Mouse (Mus musculus) heart, adult 2 months (tissue): ENCODE measurements around the gene Slc12a7.

ENCODE experiments used
- CTCF ChIP-seq: fragments of 200-600 bp; IDR thresholded peaks from 2 replicates; pipeline ENCODE4 v1.8.1; 2022; ENCODE audit warnings: antibody characterized with exemption, mild to moderate bottlenecking, moderate library complexity
- EP300 ChIP-seq: fragments of 200-500 bp; IDR thresholded peaks from 2 replicates; pipeline ENCODE4 v1.6.1; 2011; ENCODE audit warnings: low read depth, low read length, control low read depth; ENCODE audit not compliant: insufficient read depth
- POLR2A ChIP-seq: fragments of 200-500 bp; IDR thresholded peaks from 2 replicates; pipeline ENCODE4 v1.6.1; 2011; ENCODE audit warnings: mild to moderate bottlenecking, low read depth, low read length, control low read depth; ENCODE audit not compliant: insufficient read depth

- TF ChIP-seq POLR2A: no peak
- no peak for TF ChIP-seq CTCF
- TF ChIP-seq EP300: 0 out of 2 replicates have a peak, but pooled peaks have one; percentile 16
These were observed 40.8 kb downstream of the Slc12a7 start for GRCm38 (mm10) chr13:73773519-73774205.
